Mouse (Mus musculus) intestine, embryonic 15.5 days (tissue): ENCODE measurements around the gene Mt3. TPM values are rescaled to one million over a fixed set of nuclear protein-coding genes. Genes with fewer than 3 reads are reported as not detected.

Experiments used
- ATAC-seq: fragments of 200-750 bp; cut with Nextera tagmentation; 2 replicates; pipeline ENCODE4 v1.8.0; 2017; ENCODE audit warnings: moderate TSS enrichment, moderate library complexity
- H3K27ac ChIP-seq: fragments of 300-500 bp; sonication (generic); 2 replicates; pipeline ENCODE4 v1.5.1; 2015; ENCODE audit warnings: mild to moderate bottlenecking, inconsistent platforms
- H3K27me3 ChIP-seq: fragments of 300-500 bp; sonication (generic); replicated peaks from 2 replicates; pipeline ENCODE4 v1.6.1; 2015; ENCODE audit warnings: inconsistent platforms
- H3K36me3 ChIP-seq: fragments of 300-500 bp; sonication (generic); 2 replicates; pipeline ENCODE4 v1.6.1; 2015; ENCODE audit warnings: inconsistent platforms
- H3K4me1 ChIP-seq: fragments of 300-500 bp; sonication (generic); replicated peaks from 2 replicates; pipeline ENCODE4 v1.6.1; 2015; ENCODE audit warnings: inconsistent platforms
- H3K4me2 ChIP-seq: fragments of 300-500 bp; sonication (generic); replicated peaks from 2 replicates; pipeline ENCODE4 v1.6.1; 2015; ENCODE audit warnings: mild to moderate bottlenecking, inconsistent platforms
- H3K4me3 ChIP-seq: fragments of 300-500 bp; sonication (generic); replicated peaks from 2 replicates; pipeline ENCODE4 v1.5.1; 2015; ENCODE audit warnings: inconsistent platforms
- H3K9ac ChIP-seq: fragments of 300-500 bp; sonication (generic); 2 replicates; pipeline ENCODE4 v1.6.1; 2015; ENCODE audit warnings: inconsistent platforms
- H3K9me3 ChIP-seq: fragments of 300-500 bp; sonication (generic); 2 replicates; pipeline ENCODE4 v1.6.1; 2016; ENCODE audit warnings: inconsistent platforms
- WGBS: fragments of 180-500 bp; shearing (Covaris S2); methylation state at CpG from one replicate; pipeline ENCODE4 v1.1.7; 2015; 5-methylcytosine and 5-hydroxymethylcytosine counted together
- polyA plus RNA-seq: library from polyadenylated mRNA; unstranded; fragments of >200 nt; fragmentation: Nextera tagmentation; extraction: Ambion mirVana; gene quantifications from 2 replicates; pipeline ENCODE4 v1.2.1, GENCODE M21; 2015

The Mt3 gene
- polyA plus RNA-seq, result 4.4 and 5.6 TPM in 2 replicates

DNA sequence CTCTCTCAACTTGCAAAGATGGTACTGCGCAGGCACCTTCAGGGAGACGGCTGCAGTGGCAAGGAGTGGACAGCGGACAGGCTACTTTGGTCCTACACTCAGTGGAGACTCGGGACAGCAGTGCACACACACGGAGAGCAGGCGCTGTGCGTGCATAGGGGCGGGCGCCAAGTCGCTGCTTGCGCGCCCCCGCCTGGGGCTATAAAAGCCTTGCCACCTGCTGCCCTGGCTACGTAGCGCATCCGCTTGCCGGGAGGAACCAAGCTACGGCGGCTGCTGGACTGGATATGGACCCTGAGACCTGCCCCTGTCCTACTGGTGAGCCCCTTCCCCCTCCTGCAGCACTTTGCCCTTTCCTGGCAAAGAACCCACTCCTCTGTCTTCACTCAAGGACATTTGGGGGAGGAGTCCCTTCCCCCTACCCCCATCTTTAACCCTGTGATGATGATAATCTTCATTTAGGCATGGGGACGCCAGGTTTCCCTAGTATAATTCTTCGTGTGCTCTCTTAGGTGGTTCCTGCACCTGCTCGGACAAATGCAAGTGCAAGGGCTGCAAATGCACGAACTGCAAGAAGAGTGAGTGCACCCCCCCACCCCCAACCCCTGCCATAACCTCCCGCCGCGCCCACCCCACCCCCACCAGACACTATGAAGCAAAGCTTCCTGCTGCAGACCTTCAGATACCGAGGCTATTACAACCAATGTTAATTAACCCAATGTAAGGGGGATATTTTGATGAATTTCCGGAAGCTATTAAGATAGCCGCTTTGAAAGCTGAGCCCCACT is at the start of gene Mt3:
Gene Mt3 (plus strand): TSS at position 95 of the 788 bp plus-strand sequence.
- peak; percentile 79 for ATAC-seq
- peak within 1 kb of the TSS; percentile 20; the same call in 1 of the 2 replicates for H3K9ac ChIP-seq
- 2% methylated on average over 29 of the region's 29 CpGs for WGBS

DNA sequence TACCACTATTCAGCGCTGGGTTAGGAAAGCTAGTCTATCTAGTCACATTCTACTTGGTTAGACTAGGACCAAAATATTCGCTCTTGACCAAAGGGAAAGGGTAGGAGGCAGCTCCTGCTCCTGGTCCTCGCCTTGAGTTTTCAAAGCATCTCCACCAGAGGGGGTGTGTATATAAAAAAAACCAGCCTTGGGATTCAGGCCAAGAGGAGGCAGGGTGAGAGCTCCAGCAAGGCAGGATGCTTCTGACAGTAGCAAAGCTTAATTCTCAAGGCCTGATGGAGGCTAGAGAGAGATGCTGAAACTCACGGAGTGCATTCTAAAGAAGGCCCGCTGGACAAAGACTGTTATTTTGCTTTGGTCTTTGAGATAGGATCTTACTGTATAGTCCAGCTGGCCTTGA is 48.3 kb upstream of the Mt3 start:
- no peak for ATAC-seq
- Histone ChIP-seq H3K4me2 (no peak overlapping the region), H3K27ac (no peak overlapping the region), H3K4me3 (no peak overlapping the region), H3K4me1 (no peaks in the 10 kb centered on the region), H3K27me3 (no peaks in the 10 kb centered on the region), H3K9me3 (no peaks in the 10 kb centered on the region), H3K36me3 (no peaks in the 10 kb centered on the region), H3K9ac (no peak overlapping the region)
- 50% methylated on average over 5 of the region's 5 CpGs for WGBS

More for the DNA sequence above, at the start of gene Mt3:
- Histone ChIP-seq H3K27ac (no peak within 1 kb of the TSS), H3K27me3 (no peaks in the 10 kb centered on the region), H3K4me1 (peaks cover 21% of the 10 kb centered on the region), H3K4me3 (peak within 1 kb of the TSS; percentile 27), H3K4me2 (peak within 1 kb of the TSS; percentile 72), H3K36me3 (no peaks in the 10 kb centered on the region), H3K9me3 (no peaks in the 10 kb centered on the region)

DNA sequence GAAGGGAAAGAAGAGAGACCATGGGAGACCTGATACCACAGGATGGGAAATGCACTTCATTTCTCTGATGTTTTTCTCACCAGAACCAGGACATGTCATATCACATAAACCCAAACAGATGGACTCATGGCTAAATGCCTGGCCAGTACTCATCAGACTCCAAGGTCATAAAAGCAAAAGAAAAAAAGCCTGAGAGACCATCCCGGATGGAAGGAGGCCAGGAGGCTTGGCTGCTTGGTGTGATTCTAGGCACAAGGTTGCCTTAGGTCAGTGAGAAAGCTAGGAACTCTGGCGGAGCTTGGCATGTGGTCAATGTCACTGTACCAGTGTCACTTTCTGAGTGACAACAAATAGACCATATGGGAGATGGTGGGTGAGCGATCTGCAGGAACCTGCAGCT is 44.5 kb upstream of the Mt3 start:
- no peak overlapping the region for H3K4me3 ChIP-seq
- no peaks in the 10 kb centered on the region for H3K36me3 ChIP-seq
- H3K27ac ChIP-seq, result no peak overlapping the region
- H3K9me3 ChIP-seq, result no peaks in the 10 kb centered on the region
- ATAC-seq, result no peak
- H3K4me1 ChIP-seq, result no peaks in the 10 kb centered on the region
- no peaks in the 10 kb centered on the region for H3K27me3 ChIP-seq
- no peak overlapping the region for H3K4me2 ChIP-seq
- H3K9ac ChIP-seq, result no peak overlapping the region
- WGBS, result 71% methylated on average over 3 of the region's 3 CpGs

GRCm38 (mm10) chr8:94109396-94109795 is 43.0 kb upstream of the Mt3 start:
- 90% methylated on average over 6 of the region's 6 CpGs for WGBS
- no peak overlapping the region for H3K4me3 ChIP-seq
- no peaks in the 10 kb centered on the region for H3K27me3 ChIP-seq
- ATAC-seq, result peak; percentile 63; the same call in 1 of the 2 replicates
- H3K9me3 ChIP-seq, result no peaks in the 10 kb centered on the region
- no peaks in the 10 kb centered on the region for H3K4me1 ChIP-seq
- no peak overlapping the region for H3K9ac ChIP-seq
- no peak overlapping the region for H3K4me2 ChIP-seq
- H3K36me3 ChIP-seq, result no peaks in the 10 kb centered on the region
- no peak overlapping the region for H3K27ac ChIP-seq

- Histone ChIP-seq H3K27ac (no peak overlapping the region), H3K27me3 (no peaks in the 10 kb centered on the region), H3K9ac (no peak overlapping the region), H3K4me3 (no peak overlapping the region), H3K4me2 (no peak overlapping the region), H3K9me3 (no peaks in the 10 kb centered on the region), H3K36me3 (no peaks in the 10 kb centered on the region), H3K4me1 (no peaks in the 10 kb centered on the region)
- ATAC-seq, result no peak
- WGBS, result 76% methylated on average over 5 of the region's 5 CpGs
Observed at GRCm38 (mm10) chr8:94109835-94110234, 42.6 kb upstream of the Mt3 start.

- ATAC-seq, result no peak
- no peak overlapping the region for H3K27ac ChIP-seq
- H3K4me2 ChIP-seq, result no peak overlapping the region
- H3K4me3 ChIP-seq, result no peak overlapping the region
- no peak overlapping the region for H3K9ac ChIP-seq
- H3K36me3 ChIP-seq, result no peaks in the 10 kb centered on the region
- WGBS, result 59% methylated on average over 6 of the region's 6 CpGs
- no peaks in the 10 kb centered on the region for H3K27me3 ChIP-seq
- H3K4me1 ChIP-seq, result no peaks in the 10 kb centered on the region
- no peaks in the 10 kb centered on the region for H3K9me3 ChIP-seq
Observed at GRCm38 (mm10) chr8:94110526-94111177, 41.8 kb upstream of the Mt3 start.

DNA sequence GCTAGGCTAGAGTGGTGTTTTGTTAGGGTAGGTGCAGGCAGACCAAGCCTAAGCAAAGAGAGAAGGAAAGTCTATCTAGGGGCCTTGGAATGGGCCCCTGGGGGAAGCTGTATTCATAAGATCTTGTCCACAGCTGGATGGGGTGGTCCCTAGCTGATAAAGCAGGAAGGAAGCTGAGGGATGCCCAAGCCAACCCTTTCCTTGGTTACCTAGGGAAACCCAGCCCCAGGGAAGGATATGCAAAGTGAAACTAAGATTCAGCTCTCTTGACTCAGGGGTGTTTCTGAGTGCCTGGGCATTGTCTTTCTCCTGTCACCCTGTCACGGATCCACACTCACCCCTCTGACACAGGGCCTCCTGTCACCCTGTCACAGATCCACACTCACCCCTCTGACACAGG is 39.0 kb upstream of the Mt3 start:
- H3K27ac ChIP-seq, result no peak overlapping the region
- H3K4me2 ChIP-seq, result no peak overlapping the region
- no peaks in the 10 kb centered on the region for H3K9me3 ChIP-seq
- no peaks in the 10 kb centered on the region for H3K36me3 ChIP-seq
- no peaks in the 10 kb centered on the region for H3K27me3 ChIP-seq
- ATAC-seq, result no peak
- H3K4me3 ChIP-seq, result no peak overlapping the region
- WGBS, result 26% methylated on average over 1 of the region's 1 CpGs
- H3K4me1 ChIP-seq, result no peaks in the 10 kb centered on the region
- H3K9ac ChIP-seq, result no peak overlapping the region

GRCm38 (mm10) chr8:94113972-94114371 is 38.4 kb upstream of the Mt3 start:
- H3K27ac ChIP-seq, result no peak overlapping the region
- no peak overlapping the region for H3K4me3 ChIP-seq
- ATAC-seq, result no peak
- no peaks in the 10 kb centered on the region for H3K36me3 ChIP-seq
- WGBS, result 89% methylated on average over 2 of the region's 2 CpGs
- H3K9me3 ChIP-seq, result no peaks in the 10 kb centered on the region
- no peaks in the 10 kb centered on the region for H3K4me1 ChIP-seq
- H3K9ac ChIP-seq, result no peak overlapping the region
- H3K27me3 ChIP-seq, result no peaks in the 10 kb centered on the region
- H3K4me2 ChIP-seq, result no peak overlapping the region

GRCm38 (mm10) chr8:94118776-94119430 is 33.5 kb upstream of the Mt3 start:
- Histone ChIP-seq H3K9ac (no peak overlapping the region), H3K36me3 (no peaks in the 10 kb centered on the region), H3K4me3 (no peak overlapping the region), H3K27me3 (no peaks in the 10 kb centered on the region), H3K4me2 (no peak overlapping the region), H3K4me1 (no peaks in the 10 kb centered on the region), H3K9me3 (no peaks in the 10 kb centered on the region), H3K27ac (no peak overlapping the region)
- ATAC-seq, result no peak
- WGBS, result 12% methylated on average over 6 of the region's 6 CpGs

GRCm38 (mm10) chr8:94121625-94122024 is 30.8 kb upstream of the Mt3 start:
- Histone ChIP-seq H3K27ac (no peak overlapping the region), H3K4me1 (no peaks in the 10 kb centered on the region), H3K4me3 (no peak overlapping the region), H3K36me3 (no peaks in the 10 kb centered on the region), H3K27me3 (no peaks in the 10 kb centered on the region), H3K4me2 (no peak overlapping the region), H3K9ac (no peak overlapping the region), H3K9me3 (no peaks in the 10 kb centered on the region)
- no peak for ATAC-seq
- WGBS, result 85% methylated on average over 9 of the region's 9 CpGs

DNA sequence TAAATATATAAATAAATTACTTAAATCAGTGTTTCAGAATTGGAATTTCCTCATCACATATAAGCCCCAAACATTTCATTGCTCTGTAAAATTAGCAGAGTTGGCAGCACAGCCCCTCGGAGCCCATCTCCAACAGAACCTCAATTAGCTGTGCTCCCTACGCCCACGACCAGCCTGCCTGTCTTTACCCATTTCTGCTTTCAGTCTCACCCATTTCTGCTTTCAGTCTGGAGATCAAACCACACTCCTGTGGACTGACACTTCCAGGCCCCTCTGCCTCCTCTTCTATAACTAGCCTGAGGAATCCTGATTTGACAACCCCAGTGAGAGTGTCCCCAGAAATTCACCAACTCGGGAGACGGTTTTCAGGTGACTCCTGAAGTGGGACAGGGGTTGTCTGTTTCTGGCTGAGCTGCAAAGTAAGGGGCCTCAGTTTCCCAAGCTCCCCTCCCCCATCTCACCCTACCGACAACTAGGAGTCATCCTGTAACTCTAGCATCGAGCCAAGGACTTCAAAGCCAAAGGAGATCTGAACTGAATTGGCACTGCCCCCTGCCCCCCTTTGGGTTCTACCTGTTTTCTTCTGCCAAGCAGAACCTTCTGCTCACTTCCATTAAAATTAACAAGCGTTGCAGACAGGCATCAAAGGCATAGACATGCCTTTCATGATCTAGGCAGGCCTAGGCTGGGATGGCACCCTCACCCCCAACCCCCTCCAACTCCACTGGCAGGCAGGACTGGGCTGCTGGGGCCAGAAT is 29.5 kb upstream of the Mt3 start:
- no peaks in the 10 kb centered on the region for H3K4me1 ChIP-seq
- no peak overlapping the region for H3K4me3 ChIP-seq
- no peaks in the 10 kb centered on the region for H3K27me3 ChIP-seq
- no peak for ATAC-seq
- no peaks in the 10 kb centered on the region for H3K9me3 ChIP-seq
- no peak overlapping the region for H3K9ac ChIP-seq
- 46% methylated on average over 8 of the region's 8 CpGs for WGBS
- no peak overlapping the region for H3K27ac ChIP-seq
- no peak overlapping the region for H3K4me2 ChIP-seq
- H3K36me3 ChIP-seq, result no peaks in the 10 kb centered on the region

DNA sequence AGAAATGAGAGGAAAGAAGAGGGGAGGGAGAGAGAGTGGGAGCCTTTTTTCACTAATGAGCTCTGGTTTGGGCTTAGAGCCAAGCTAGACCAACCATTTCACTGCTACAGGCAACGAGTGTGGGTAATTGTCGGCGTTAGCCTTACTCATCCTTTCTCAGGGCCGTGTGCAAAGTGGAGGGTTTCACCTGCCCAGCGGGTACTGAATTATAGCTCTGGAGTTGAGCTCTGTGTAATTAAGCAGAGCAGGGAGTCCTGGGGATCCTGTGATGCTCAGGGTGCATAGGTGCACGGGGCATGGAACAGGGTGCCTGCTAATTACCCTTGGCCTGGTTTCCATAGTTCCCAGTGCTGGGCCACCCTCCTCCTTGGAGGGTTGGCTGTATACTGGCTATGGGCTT is 24.7 kb upstream of the Mt3 start:
- Histone ChIP-seq H3K4me1 (no peaks in the 10 kb centered on the region), H3K27ac (no peak overlapping the region), H3K4me3 (no peak overlapping the region), H3K4me2 (no peak overlapping the region), H3K27me3 (no peaks in the 10 kb centered on the region), H3K36me3 (no peaks in the 10 kb centered on the region), H3K9me3 (no peaks in the 10 kb centered on the region), H3K9ac (no peak overlapping the region)
- 79% methylated on average over 6 of the region's 6 CpGs for WGBS
- ATAC-seq, result no peak
